Mouse (Mus musculus): ENCODE data around the gene Metrn. TPM values are rescaled to one million over a fixed set of nuclear protein-coding genes. Genes with fewer than 3 reads are reported as not detected.

Metrn gene
- polyA plus RNA-seq, 1 experiment: 15.4 TPM

- DNase-seq (ENCODE audit: low spot score): no peak
These were observed 34.7 kb upstream of the Metrn start for GRCm38 (mm10) chr17:25831451-25832281.

- no peak for DNase-seq (ENCODE audit: low spot score)
These were observed 34.0 kb upstream of the Metrn start for GRCm38 (mm10) chr17:25830806-25831431.

- DNase-seq (ENCODE audit: low spot score): no peak
These were observed 33.3 kb upstream of the Metrn start for GRCm38 (mm10) chr17:25830200-25830753.

GRCm38 (mm10) chr17:25829558-25830017 is 32.7 kb upstream of the Metrn start:
- DNase-seq (ENCODE audit: low spot score): no peak

GRCm38 (mm10) chr17:25828712-25829557 is 32.0 kb upstream of the Metrn start, which contains the start of gene Jmjd8:
Gene Jmjd8, plus strand, starts transcription at chr17:25828867.
- no peak for DNase-seq (ENCODE audit: low spot score)

GRCm38 (mm10) chr17:25828223-25828594 is 31.3 kb upstream of the Metrn start:
- no peak for DNase-seq (ENCODE audit: low spot score)

GRCm38 (mm10) chr17:25827546-25828222 is 30.7 kb upstream of the Metrn start:
- no peak for DNase-seq (ENCODE audit: low spot score)

- no peak for DNase-seq (ENCODE audit: low spot score)
These were observed 30.1 kb upstream of the Metrn start for GRCm38 (mm10) chr17:25827011-25827410.

- DNase-seq (ENCODE audit: low spot score): no peak
These were observed 29.1 kb upstream of the Metrn start for GRCm38 (mm10) chr17:25825984-25826570.

- no peak for DNase-seq (ENCODE audit: low spot score)
These were observed 28.4 kb upstream of the Metrn start for GRCm38 (mm10) chr17:25825311-25825710.

- DNase-seq (ENCODE audit: low spot score): no peak
These were observed 27.6 kb upstream of the Metrn start for GRCm38 (mm10) chr17:25824362-25825142.

- no peak for DNase-seq (ENCODE audit: low spot score)
These were observed 26.5 kb upstream of the Metrn start, which contains the start of gene Wdr24 for GRCm38 (mm10) chr17:25823452-25823851. Gene Wdr24, plus strand, starts transcription at chr17:25823627.

GRCm38 (mm10) chr17:25818851-25819780 is 22.2 kb upstream of the Metrn start:
- no peak for DNase-seq (ENCODE audit: low spot score)

- no peak for DNase-seq (ENCODE audit: low spot score)
These were observed 20.7 kb upstream of the Metrn start for GRCm38 (mm10) chr17:25817662-25818061.

GRCm38 (mm10) chr17:25813471-25813870 is 16.5 kb upstream of the Metrn start:
- DNase-seq (ENCODE audit: low spot score): peak; percentile 69

GRCm38 (mm10) chr17:25810890-25811289 is 14.0 kb upstream of the Metrn start:
- DNase-seq (ENCODE audit: low spot score): no peak

GRCm38 (mm10) chr17:25809606-25810340 is 12.8 kb upstream of the Metrn start:
- DNase-seq (ENCODE audit: low spot score): no peak

All from urinary bladder, adult 2 months (tissue).